Mouse (Mus musculus) gastrocnemius, adult 2 months (tissue): ENCODE measurements around the gene Gan. TPM values are rescaled to one million over a fixed set of nuclear protein-coding genes. Genes with fewer than 3 reads are reported as not detected.
A peak's percentile ranks its signal among the peaks of the same experiment; 100 is the strongest.

ENCODE experiments used
- DNase-seq: peaks from one replicate; pipeline ENCODE4 v3.0.0; 2022
- H3K27ac ChIP-seq: fragments of 200-600 bp; 2 replicates; pipeline ENCODE4 v1.8.1; 2022; ENCODE audit warnings: mild to moderate bottlenecking
- H3K4me3 ChIP-seq: fragments of 200-600 bp; 2 replicates; pipeline ENCODE4 v1.8.1; 2022; ENCODE audit warnings: mild to moderate bottlenecking, moderate library complexity
- CTCF ChIP-seq: fragments of 200-600 bp; IDR thresholded peaks from 2 replicates; pipeline ENCODE4 v1.8.1; 2022; ENCODE audit warnings: antibody characterized with exemption, mild to moderate bottlenecking, moderate library complexity
- intact Hi-C: fragments of 180-260 bp; cut with DNase I; formaldehyde crosslinking; loops from one replicate; pipeline ENCODE4 v1.15.1; 2025
- total RNA-seq, 2 experiments: library from RNA; stranded (reverse); gene quantifications; 2 replicates each; pipeline ENCODE4 v1.2.3; 2021

Gene Gan
- total RNA-seq, 2 experiments from 2014 or later: 4.8 to 5.9 TPM

- no peak for TF ChIP-seq CTCF
- no peak for DNase-seq
Observed at GRCm38 (mm10) chr8:117167243-117167883, 9.4 kb downstream of the Gan start.

DNA sequence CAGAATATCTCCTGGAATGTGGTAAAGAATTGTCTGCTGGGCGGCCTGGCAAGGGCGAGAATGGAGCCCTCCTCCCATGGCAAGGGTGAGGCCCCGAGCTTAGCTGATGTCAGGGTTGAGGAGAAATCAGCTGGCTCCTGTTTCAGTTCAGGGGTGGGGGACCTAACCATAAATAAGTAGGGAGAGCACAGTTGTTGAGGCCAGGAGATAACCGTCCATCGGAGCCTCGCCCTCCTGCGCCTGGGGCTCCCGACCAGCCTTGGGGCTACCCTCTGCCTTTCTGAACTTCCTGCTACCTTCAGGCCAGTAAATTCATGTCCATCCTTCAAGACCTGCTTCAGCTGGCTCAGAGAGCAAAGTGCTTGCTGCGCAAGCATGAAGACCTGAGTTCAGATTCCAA is 10.4 kb downstream of the Gan start:
- intact Hi-C loops: no loop called here
- DNase-seq: no peak
- Histone ChIP-seq H3K27ac (no peak overlapping the region), H3K4me3 (no peak overlapping the region)
- TF ChIP-seq CTCF: no peak

More at GRCm38 (mm10) chr8:117167243-117167883, 9.4 kb downstream of the Gan start:
- intact Hi-C loops: no loop called here
- no peak overlapping the region for H3K4me3 ChIP-seq
- peak overlapping the region; percentile 5; the same call in 1 of the 2 replicates for H3K27ac ChIP-seq

GRCm38 (mm10) chr8:117171826-117172225 is 13.9 kb downstream of the Gan start:
- TF ChIP-seq CTCF: no peak
- Histone ChIP-seq H3K27ac (no peak overlapping the region), H3K4me3 (no peak overlapping the region)
- no peak for DNase-seq
- intact Hi-C loops: no loop called here

DNA sequence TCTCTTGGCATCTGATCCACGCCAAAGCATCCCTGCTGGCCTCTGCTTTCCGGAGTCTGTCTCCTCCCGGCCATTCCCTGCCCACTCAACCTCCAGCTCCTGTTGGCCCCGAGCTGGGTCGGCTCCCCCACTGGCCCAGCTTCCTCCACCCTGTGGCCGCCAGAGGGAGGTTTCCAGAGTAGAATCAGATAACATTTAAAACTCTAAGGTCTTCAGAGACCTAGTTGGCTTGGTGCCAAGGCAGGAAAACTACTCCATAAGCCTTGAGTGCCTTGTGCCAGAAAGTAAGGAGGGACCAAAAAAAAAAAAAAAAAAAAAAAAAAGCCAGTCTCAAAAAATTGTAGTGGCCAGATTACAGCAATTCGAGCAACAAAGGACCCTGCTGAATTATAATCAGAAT is 15.0 kb downstream of the Gan start:
- peak; percentile 47 for DNase-seq
- intact Hi-C loops: no loop called here
- H3K27ac ChIP-seq: no peak overlapping the region
- TF ChIP-seq CTCF: peak; percentile 41
- no peak overlapping the region for H3K4me3 ChIP-seq

DNA sequence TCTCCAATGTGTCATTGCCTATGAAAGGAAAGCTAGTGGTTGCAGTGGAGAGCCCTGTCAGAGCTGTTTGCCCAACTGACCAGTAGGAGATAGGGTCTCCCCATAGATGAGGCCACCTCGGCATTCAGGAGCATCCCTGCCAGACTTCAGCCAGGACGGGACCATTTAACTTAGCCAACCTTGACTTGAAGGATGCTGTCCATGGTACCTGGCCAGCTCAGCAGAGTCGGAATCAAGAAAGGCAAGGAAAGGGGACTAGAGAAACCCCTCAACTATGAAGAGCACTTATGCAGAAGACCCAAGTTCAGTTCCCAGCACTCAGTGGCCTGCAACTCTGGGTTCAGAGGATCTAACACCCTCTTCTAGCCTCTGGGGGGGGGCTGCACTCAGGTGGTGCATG is 15.8 kb downstream of the Gan start:
- intact Hi-C loops: no loop called here
- no peak for TF ChIP-seq CTCF
- no peak for DNase-seq
- Histone ChIP-seq H3K27ac (no peak overlapping the region), H3K4me3 (no peak overlapping the region)

- intact Hi-C loops: no loop called here
- no peak for TF ChIP-seq CTCF
- DNase-seq: no peak
Observed at GRCm38 (mm10) chr8:117174536-117174935, 16.6 kb downstream of the Gan start.

DNA sequence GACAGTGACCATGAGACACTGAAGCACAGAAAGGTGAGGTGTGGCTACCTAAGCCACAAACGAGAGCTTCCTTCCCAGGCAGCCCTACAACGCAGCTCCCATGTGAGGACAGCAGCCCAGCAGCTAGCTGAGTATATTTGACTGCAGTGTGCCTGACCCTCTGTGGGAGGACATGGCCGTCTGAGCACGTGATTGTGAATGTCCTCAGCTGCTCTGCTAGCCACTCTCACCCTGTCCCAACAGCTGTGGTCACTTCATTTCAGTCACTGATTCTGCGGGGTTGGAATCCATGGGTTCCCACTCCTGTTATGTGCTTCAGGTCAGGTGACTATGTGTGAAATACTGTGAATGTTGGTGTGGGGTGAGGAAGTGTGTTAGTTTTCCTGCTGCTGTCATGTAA is 18.4 kb downstream of the Gan start:
- Histone ChIP-seq H3K4me3 (no peak overlapping the region), H3K27ac (no peak overlapping the region)
- DNase-seq: no peak
- no peak for TF ChIP-seq CTCF
- intact Hi-C loops: no loop called here

More at GRCm38 (mm10) chr8:117174536-117174935, 16.6 kb downstream of the Gan start:
- Histone ChIP-seq H3K4me3 (no peak overlapping the region), H3K27ac (no peak overlapping the region)

DNA sequence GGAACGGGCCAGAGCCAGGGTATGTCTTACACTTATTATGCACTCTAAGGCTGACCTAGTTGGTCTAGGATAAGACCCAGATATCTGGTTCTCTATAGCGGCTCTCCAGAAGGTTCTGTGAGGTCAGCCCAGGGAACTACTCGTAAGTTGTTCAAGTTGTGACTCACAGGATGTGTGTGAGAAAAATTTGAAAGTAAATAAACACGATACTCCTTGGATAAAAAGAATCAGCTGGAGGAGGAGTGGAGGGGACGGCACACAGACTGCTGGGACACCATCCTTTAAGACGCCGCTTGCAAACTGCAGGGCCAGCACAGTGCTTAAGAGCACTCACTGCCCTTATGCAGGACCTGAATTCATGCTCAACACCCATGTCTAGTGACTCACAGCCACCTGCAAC is 19.3 kb downstream of the Gan start:
- TF ChIP-seq CTCF: no peak
- intact Hi-C loops: no loop called here
- DNase-seq: no peak
- Histone ChIP-seq H3K27ac (no peak overlapping the region), H3K4me3 (no peak overlapping the region)

GRCm38 (mm10) chr8:117178039-117178438 is 20.1 kb downstream of the Gan start:
- intact Hi-C loops: no loop called here

GRCm38 (mm10) chr8:117178676-117179075 is 20.7 kb downstream of the Gan start:
- Histone ChIP-seq H3K27ac (no peak overlapping the region), H3K4me3 (no peak overlapping the region)
- intact Hi-C loops: no loop called here
- TF ChIP-seq CTCF: no peak
- DNase-seq: no peak

More at GRCm38 (mm10) chr8:117178039-117178438, 20.1 kb downstream of the Gan start:
- Histone ChIP-seq H3K4me3 (no peak overlapping the region), H3K27ac (no peak overlapping the region)
- TF ChIP-seq CTCF: peak; percentile 17; the same call in 1 of the 2 replicates
- DNase-seq: no peak

DNA sequence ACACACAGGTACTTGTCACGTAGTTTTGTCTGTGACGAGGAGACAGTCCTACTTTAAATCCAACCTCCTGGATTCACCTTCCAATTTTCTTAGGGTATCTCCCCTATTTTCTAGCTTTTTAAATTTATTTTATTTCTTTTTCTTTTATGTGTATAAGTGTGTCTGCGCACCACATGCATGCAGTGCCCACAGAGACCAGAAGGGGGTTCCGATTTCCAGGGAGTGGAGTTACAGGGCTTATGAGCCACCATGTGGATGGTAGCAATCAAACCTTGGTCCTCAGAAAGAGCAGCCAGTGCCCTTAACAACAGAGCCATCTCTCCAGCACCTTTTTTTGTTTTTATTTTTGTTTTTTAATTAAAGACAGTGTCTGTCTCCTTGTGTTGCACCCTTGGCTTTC is 24.8 kb downstream of the Gan start:
- peak; percentile 4; the same call in 1 of the 2 replicates for TF ChIP-seq CTCF
- DNase-seq: no peak
- intact Hi-C loops: no loop called here
- no peak overlapping the region for H3K4me3 ChIP-seq
- H3K27ac ChIP-seq: no peak overlapping the region

GRCm38 (mm10) chr8:117183664-117184377 is 25.9 kb downstream of the Gan start:
- no peak for TF ChIP-seq CTCF
- intact Hi-C loops: no loop called here
- Histone ChIP-seq H3K4me3 (no peak overlapping the region), H3K27ac (no peak overlapping the region)
- no peak for DNase-seq

DNA sequence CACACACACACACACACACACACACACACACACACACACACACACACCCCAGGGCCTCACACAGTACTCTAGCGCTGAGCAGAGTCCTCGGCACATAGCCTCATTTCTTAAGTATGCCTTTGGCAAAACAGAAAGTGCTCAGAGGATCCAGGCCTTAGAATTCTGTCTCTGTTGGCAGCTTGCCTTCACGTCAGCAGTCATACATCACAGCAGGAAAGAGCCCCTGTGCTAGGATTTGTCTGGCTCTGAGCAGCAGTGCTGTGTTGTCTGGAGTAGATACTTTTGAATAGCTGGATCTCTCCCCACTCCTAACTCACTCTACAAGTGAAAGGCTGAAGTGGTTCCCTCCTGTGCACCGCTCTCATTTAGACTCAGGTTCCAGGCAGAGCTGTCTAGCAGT is 36.4 kb downstream of the Gan start:
- Histone ChIP-seq H3K27ac (no peak overlapping the region), H3K4me3 (no peak overlapping the region)
- TF ChIP-seq CTCF: no peak
- no peak for DNase-seq
- intact Hi-C loops: no loop called here

GRCm38 (mm10) chr8:117196593-117196992 is 38.7 kb downstream of the Gan start:
- no peak for DNase-seq
- Histone ChIP-seq H3K27ac (no peak overlapping the region), H3K4me3 (no peak overlapping the region)
- intact Hi-C loops: no loop called here
- no peak for TF ChIP-seq CTCF
